Mouse (Mus musculus) kidney, postnatal 36 days (tissue): ENCODE data around the gene Pard3.

Experiments used
- DNase-seq, 2 experiments: peaks; one replicate each; pipeline ENCODE4 v3.0.0; 2021 to 2022; ENCODE audit warnings: mixed read lengths in 2 of 2

The Pard3 gene

DNA sequence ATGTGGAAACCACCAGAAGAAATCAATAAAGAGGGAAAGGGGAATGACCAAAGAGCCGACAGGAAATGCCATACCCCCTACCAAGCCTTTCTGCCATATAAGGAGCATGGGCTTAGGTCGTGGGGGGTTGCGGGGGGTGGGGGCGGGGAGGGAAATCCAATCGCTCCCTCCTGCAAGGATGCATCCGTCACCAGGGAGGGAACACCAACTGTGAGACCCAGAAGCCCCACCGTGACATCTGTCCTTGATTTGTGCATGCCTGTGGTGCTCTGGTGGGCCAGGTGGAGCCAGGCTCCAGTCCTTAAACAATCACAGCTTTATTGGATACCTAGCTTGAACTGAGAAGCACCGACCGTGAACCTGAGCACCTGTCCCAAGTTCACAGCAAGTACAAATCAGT lies 24.7 kb downstream of the Pard3 start:
- no peak for DNase-seq

DNA sequence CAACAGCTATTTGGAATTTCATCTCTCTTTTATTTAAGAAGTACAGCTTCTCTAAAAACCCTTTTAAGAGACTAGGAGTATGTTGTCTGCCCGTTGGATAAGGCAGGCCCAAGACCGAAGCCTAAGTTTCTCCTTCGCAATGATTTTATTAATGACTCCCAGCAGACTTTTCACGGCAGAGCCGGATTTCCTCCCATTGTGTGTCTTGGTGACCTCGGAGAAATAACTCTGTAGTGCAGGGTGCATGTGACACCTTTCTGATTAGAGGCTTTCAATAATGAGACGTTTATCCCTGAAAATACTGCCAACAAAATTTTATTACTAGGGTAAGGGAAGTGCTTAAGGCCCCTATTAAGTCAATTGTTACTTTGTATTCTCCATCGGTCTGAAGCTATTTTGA lies 25.3 kb downstream of the Pard3 start:
- no peak for DNase-seq

DNA sequence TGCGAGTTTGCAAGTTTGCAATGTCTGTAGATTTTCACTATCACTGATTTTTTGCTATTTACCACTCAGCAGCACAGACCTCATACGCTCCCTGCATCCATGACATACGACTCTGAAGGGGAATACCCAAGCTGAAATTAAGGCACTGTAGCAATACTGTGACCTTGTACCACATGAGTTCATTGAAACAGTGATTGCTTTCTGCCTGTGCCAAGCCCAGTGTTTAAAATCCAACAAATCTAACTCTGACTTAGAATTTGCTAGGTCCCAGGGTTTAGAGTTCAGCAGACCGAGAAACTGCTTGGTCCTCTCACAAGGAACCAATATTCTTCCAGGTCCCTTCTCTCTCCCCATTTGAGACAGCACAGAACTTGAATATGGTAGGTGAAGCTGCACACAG lies 26.7 kb downstream of the Pard3 start:
- peak in 1 of 2 experiments; percentile 16 for DNase-seq

DNA sequence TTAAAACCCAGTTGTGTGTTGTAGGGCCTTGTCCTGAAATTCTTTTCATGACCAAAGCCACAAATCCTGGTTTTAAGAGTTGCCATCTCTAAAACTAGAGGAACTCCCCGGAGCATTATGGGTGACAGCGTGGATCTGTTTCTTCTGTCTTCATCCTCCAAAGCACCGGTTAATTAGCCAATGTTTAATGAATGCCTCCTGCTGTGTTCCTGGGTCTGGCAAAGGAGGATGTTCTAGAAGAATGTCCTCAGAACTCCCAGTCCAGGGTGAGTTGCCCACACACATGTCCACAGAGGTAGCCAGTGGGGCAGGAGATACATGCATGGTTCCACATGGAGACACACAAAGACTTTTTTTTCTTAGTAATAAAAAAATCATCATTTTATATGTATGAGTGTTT lies 28.2 kb downstream of the Pard3 start:
- peak; percentile 30 to 35 for DNase-seq

DNA sequence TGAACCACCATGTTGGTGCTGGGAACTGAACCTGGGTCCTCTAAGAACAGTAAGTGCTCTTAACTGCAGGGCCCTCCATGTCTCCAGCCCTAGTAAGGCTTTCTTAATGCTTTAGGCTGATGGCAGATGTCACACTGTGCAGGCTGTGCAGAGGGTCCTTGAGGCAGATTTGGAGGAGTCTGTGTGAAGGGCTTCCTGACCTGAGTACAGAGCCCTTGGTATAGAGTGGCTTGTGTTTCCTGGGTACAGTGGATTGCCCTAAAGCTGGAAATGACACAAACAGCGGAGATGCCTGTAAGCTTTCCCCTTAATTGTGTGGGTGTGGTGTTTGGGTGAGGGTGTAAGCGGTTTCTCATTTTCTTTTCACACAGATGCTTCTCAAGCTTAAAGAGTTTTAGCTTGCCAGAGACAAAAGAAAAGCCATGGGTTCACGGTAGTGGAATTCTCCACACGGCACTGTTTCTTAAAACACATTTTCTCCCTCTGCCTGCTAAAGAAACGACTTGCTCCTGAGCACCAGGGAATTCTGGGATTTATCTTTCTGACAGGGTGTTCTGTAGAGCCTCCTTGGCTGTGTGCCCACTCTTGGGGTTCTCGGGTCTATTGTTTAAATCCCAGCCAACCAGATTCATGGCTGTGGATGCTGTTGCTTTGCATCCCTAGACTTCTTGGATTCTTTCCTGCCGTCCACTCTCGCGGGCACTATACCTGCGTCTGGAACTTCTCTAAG lies 28.9 kb downstream of the Pard3 start:
- no peak for DNase-seq

DNA sequence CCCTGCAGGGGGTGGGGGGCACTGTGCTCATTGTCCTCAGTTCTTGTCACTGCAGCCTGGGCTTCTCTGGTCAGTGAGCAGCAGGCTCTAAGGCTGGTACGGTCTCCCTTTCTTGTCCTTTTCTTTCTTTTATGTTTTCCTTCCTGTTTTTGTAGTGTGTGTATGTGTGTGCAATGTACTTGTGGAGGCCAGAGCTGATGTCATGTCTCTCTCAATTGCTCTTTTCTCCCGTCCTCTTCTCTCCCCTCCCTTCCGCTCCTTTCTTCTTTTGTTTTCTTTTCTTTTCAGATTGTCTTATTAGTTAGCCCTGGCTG lies 29.4 kb downstream of the Pard3 start:
- DNase-seq = no peak

DNA sequence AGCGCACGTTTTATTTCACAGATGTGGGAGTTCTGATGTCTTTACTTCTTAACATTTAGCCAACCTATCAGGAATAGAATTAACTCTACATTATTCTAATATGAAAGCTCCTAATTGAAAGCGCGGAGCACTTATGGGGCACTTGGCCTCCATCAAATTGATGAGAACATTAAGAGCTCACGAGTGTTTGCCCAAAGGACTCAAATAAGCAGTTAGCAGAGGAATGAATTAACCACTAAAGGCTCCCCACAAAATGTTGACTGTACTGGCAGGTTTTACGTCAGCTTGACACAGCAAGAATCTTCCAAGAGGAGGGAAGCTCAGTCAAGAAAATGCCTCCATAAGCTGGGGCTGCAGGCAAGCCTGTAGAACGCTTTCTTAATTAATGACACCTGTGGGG lies 32.1 kb downstream of the Pard3 start:
- no peak for DNase-seq

DNA sequence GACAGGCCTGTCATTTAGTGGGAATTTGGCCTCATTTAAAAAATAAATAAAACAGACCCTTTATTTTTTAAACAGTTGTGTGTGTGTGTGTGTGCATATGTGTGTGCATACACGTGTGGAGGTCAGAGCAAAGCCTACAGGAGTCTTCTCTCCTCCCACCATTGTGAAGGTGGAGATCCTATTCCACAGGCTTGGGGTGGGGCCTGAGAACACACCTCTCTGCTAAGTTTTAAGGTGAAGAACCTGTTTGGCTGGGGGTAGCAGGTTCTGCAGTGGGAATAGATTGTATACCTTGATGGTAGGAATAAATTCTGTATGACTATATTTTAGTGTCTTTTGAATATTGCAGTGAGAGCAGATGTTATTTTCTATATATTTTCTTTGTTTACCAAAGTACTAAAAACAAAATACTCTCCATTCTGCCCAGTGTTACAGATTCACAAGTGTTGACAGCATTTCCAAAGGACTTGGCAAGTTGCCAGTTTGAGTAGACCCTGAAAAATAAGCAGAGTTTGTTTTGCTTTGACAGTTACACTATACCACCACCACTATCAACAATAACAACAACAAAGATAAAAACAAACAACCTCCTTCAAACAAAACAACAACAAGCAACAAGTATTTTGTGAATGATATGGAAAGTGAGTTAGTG lies 35.9 kb downstream of the Pard3 start:
- DNase-seq = no peak

DNA sequence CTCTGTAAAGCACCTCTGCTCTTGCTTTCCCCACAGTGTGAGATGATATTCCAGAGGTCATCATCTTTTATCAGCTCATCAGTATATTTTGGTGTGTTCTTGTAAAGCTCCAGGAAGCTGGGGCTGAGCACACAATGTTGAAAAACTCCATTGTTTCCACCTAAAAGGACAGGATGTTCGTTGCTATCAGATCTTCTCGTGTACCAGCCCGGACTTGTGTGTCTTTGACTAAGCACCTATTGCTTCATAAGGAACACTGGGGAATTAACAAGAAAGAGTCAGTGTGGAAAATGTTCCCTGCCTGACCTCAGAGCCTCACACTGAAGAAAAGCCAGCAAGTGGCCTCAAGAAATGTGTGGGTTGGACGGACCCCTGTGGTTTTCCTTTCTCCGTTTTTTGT lies 39.6 kb downstream of the Pard3 start:
- no peak for DNase-seq

DNA sequence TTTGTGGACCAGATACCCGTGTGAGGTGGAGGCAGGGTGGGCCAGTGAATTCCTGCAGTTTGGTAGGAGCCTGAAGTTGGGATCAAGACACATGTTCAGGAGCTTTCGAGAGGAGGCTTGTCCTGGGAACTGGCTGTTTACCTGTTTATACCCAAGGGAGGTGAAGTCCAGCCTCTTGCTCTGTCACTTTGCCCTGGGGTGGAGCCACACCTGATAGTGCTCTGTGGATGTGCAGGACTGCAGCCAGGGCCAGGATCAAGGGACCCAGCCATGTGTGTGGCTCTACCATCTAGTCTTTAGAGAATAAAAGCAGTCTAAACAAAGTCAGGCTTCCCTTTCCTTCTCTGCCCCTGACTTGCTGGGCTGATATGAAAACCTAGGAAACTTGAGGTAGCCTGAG lies 40.9 kb downstream of the Pard3 start:
- DNase-seq = peak; percentile 61 to 68

DNA sequence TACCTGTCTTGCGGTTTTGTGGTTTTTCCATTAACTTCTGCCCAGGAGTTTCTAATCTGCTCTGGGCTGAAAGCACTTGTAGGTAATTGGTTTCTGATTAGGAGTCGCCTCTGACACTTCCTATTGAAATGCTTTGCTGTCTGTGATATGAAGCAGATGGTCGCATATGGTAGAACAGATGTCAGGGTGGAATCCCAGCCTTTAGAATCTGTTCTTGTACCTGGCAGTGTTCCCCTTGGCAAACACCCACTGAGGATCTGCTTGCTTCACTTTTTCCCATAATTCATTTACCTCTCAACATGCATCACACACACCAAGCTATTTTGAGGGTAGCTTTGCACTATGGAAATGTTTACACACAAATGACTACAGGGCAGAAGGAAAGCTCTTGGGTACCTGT lies 44.2 kb downstream of the Pard3 start:
- DNase-seq = no peak

DNA sequence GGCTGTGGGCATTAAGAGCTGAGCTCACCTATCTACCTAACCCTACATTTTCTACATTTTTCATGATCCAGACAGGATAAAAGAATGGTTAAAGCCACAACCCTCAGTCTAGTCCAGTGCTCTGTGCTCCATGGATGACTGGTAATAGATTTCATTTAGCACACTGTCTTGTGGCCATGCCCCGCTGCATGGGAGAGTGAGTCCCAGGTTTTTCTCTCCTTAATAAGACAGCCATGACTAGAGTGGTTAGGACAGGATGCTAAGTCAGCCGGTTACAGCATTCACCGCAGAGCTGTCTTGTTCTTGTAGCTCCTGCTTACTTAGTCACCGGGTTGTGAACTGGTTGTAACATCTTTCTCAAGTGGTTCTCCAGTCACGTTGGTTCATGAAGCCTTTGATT lies 49.5 kb downstream of the Pard3 start:
- no peak for DNase-seq

DNA sequence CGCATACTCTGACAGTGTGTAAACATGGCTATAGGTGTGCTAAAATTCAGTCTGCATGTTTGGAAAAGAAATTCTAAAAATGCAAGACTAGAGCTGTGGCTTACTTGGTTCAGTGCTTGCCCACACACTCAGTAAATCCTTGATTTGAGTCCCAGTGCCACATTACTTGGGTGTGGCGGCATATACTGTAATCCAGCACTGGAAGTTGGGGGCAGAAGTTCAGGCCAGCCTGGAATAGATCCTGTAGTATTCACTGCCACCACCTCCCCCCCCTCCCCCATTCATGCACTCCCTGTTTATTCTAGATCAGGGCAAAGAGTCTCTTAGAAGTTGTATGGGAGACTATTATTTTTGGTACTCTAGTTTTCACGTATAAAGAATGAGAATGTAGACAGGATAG lies 52.1 kb downstream of the Pard3 start:
- no peak for DNase-seq

DNA sequence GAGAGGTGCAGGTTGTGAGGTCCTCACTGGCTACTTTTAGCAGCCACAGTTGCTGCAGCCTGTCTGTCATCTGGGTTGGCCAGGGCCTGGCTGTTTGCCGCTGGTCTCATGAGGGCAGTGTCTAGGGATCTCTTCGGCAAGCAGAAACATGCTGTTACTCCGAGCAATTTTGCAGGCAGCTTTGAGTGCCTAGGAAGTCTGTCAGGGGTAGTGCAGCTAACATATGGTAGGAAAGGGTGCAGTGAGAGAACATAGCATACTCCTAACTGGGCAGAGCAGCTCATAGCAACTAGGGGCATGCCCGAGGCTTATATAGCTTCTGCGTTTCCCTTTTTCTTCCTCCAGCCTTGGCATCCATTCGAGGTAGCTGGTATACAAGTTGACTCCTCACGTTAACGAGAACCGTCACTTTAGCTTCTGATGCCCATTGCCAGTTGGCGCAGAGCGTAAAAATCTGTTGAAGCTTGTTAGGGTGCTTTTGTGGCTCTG lies 54.7 kb downstream of the Pard3 start:
- DNase-seq = peak in 1 of 2 experiments; percentile 38

DNA sequence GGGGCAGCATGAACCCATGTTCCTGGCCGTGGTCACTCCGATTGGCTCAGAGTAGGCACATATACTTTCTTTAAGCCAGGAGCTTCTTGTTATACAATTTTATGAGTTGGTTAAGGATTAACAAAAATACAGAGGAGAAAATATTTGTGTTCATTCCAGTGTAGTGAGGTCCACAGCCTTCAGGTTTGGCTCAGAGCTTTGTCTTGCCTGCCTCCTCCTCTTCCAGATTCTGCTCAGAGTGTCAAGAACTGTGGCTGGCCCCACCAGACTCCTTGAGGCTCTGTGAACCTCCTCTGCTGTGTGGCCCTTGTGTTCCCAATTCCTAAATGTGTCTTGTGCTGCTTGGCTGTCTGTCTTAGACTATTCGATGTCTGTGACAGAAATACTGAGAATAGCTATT lies 59.7 kb downstream of the Pard3 start:
- peak; percentile 40 to 59 for DNase-seq

DNA sequence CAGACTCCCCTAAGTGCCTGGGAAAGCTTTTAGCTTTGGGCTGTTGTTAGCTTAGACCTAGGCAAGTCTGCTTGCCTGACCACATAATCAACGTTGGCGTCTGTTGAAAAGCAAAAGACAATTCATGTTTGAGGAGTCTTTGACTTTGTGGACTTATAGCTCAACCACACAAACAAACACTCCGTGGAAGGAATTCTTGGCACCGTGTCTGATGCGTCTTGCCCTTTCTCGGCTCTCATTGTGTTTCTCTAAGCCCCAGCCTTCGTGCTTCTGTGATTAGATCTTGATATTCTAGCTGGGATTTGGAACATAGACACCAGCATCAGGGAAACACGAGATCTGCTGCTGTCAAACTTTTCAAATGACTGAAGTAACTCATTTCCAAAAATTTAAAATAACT lies 61.1 kb downstream of the Pard3 start:
- no peak for DNase-seq

DNA sequence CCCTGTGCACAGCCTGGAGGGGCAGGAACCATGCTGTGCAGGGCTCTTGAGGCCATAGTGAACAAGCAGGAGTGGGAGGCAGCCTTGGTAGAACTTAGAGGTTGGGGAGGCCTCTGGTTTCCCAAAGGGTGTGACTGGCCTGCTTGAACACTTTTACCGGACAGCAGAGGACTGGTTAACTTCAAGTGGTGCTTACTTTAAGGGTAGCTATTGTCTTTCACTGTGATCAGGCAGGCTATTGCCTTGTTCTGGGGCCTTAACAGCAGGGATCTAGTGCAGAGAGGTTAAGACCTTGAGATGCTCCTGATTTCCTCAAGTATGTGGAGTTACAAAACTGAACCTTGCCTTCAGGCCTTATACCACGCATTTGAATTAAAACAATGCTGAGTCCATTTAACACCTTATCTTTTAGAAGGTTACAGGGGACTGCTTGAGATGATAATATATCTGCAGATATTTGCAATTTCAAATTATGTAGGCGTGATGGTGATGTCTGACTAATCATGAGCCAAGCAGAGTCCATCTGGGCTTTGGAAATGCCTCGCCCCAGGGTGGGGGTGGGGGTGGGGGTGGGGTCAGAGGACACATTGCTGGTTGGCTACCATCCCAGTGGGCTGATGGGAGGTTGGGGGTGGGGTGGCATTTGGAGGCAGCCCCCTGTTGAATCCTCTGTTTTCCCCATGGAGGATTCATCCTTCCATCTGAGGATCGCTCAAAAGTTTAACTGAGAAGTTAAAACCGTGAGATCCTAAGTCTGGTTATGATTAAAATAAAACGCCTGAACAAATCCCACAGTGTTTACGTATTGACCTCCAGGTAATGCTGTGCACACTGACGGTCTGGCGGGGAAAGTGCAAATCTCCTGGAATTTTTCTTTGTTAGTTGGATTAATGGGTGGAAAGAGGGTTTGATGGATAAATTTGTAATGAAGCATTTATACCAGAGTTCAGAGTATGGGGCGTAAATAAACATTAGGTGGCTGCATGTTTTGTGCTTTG lies 62.3 kb downstream of the Pard3 start:
- DNase-seq = peak in 1 of 2 experiments; percentile 37

DNA sequence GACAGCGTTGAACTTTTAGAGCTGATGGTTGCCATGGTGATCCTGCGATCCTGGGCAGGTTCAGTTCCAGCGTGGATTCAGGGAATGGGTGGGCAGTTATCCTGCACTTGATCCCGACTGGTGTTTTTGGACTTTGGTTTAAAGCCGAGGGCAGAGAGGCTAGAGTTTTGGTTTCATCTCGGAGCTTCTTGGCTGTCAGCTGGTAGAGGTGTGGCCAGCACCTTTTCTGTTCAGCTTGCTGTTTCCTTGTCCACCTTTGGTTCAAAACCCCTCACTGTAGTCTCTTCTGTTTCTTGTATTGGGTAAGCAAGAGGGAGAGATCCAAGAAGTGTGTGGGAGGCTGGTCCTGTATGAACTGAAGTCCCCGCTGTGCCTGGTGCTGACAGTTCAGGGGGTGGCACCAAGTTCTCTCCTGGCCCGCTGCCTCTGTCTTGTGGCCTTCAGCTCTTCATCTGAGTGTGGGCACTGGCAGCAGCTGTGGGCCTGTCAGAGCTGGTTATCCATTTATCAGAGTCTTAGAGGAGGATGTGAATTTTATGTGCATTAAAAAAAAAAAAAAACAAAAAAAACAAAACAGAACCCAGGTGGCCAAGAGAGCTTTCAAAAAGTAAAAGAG lies 65.2 kb downstream of the Pard3 start:
- peak; percentile 76 to 80 for DNase-seq

DNA sequence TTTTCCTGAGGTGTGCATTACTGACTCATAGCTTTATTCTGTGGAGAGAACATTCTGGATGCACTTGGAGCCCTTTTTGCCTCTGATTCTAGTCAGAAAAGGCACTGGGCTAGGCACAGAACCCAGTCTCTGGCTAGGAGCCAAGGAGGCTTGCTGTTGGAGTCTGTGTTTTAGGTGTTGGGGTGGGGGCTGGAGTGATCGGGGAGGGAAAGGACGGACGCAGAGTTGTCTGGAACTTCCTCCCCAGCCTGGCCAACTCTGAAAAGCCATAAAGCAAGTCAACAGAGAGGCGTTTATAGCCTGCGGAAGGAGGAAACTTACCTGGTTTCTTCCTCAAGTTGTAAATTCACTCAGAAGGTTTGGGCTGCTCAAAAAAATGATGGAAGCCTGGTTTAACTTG lies 70.6 kb downstream of the Pard3 start:
- DNase-seq = peak in 1 of 2 experiments; percentile 31

DNA sequence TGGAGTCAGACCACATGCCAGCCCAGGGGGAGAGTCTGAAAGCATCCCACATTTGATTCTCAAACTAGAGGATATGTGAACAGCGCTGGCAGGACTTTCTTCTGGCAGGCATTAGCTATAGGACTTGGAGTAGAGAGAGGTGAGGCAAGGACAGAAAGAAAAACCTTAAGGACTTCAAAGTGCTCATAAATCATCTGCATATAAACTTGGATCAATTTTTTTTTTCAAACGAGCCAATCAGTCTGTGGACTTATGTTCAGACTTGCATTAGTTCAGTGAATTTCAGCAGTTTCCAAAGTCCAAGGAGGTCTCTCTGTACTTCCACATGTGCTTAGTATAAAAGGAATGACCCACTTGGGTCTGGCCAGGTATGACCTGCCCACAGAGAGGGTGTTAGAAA lies 72.5 kb downstream of the Pard3 start:
- DNase-seq = no peak

DNA sequence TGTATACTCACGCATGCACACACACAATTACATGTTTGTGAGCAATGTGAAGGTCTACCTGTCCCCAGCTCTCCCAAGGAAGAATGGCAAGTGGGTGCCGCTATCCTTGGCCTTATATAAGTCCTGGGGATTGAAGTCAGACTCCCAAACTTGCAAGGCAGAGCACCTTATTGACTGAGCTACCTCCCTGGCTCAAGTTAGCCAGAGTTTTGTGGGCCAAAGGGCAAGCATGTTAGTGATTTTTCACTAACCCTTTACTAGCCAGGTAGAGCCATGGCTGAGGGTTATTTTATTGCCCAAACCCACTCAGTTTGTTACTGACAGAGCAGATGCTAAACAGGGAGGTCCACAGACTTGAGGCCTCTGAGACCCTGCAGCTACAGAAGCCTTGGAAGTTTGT lies 73.1 kb downstream of the Pard3 start:
- peak; percentile 45 to 58 for DNase-seq

DNA sequence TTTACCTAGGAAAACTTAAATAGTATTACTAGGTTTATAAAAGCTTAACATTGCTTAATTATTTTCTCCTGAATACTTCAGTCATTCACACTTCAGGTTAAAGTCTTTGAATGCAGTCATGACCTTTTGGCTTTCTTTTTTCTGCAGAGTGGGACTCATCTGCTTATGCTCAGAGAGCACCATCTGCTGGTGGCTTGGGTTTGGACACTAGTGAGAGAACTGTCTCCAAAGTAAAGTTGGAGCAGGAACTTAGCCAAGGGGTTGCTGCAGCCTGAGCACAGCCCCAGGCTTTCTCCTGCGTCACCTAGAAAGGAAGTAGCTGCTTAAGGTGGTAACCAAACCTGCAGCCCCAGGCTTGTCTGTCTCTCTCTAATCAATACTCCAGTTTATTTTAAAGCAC lies 75.5 kb downstream of the Pard3 start:
- peak; percentile 90 to 95 for DNase-seq

DNA sequence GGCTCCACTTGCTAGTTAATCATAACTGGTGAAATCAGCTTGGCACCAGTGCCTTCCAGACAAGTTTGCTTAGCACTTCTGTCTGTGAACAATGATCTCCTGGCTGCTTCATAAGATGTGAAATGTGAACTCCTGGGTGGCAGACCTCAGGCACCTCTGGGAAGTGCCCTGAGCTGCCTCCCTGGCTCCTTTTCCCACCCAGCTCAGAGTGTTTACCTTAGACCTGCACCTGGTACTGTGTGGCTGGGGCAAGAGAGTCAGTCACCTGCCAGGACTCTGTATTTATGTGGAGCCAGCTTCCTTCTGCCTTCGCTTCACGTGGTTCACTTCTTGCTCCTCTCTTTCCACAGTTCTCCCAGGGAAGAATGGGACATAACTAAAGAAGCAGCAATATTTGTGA lies 77.3 kb downstream of the Pard3 start:
- DNase-seq = no peak
